Mouse (Mus musculus) ES-Bruce4 (cell line): Measurements from ENCODE around the gene Asb15. TPM values are rescaled to one million over a fixed set of nuclear protein-coding genes. Genes with fewer than 3 reads are reported as not detected.

Experiments used
- H3K27ac ChIP-seq: 2 replicates; pipeline ENCODE4 v1.5.1; 2012; ENCODE audit warnings: low read length, inconsistent platforms; ENCODE audit not compliant: insufficient read depth
- H3K27me3 ChIP-seq: 2 replicates; pipeline ENCODE4 v1.6.1; 2012; ENCODE audit warnings: mild to moderate bottlenecking, low read length, inconsistent platforms; ENCODE audit not compliant: control insufficient read depth, poor library complexity, insufficient read depth, severe bottlenecking
- H3K36me3 ChIP-seq: 2 replicates; pipeline ENCODE4 v1.6.1; 2012; ENCODE audit warnings: inconsistent platforms, mild to moderate bottlenecking, low read length, moderate library complexity; ENCODE audit not compliant: control insufficient read depth, poor library complexity, insufficient read depth, severe bottlenecking
- H3K4me1 ChIP-seq: one replicate; pipeline ENCODE4 v1.8.1; 2011; ENCODE audit warnings: low read length; ENCODE audit not compliant: control insufficient read depth, insufficient read depth
- H3K4me3 ChIP-seq: 2 replicates; pipeline ENCODE4 v1.5.1; 2011; ENCODE audit warnings: low read depth, mild to moderate bottlenecking, low read length
- H3K9ac ChIP-seq: 2 replicates; pipeline ENCODE4 v1.6.1; 2012; ENCODE audit warnings: low read depth, mild to moderate bottlenecking, inconsistent platforms; ENCODE audit not compliant: poor library complexity, severe bottlenecking
- H3K9me3 ChIP-seq: replicated peaks from 2 replicates; pipeline ENCODE4 v1.6.1; 2012; ENCODE audit warnings: mild to moderate bottlenecking, low read length, inconsistent platforms; ENCODE audit not compliant: control insufficient read depth, poor library complexity, insufficient read depth, severe bottlenecking
- CTCF ChIP-seq: IDR thresholded peaks from one replicate; pipeline ENCODE4 v1.8.1; 2011; ENCODE audit warnings: low read depth, low read length
- EP300 ChIP-seq: IDR thresholded peaks from 2 replicates; pipeline ENCODE4 v1.6.1; 2011; ENCODE audit warnings: low read depth, low read length; ENCODE audit not compliant: insufficient read depth
- POLR2A ChIP-seq: IDR thresholded peaks from one replicate; pipeline ENCODE4 v1.8.1; 2011; ENCODE audit warnings: low read length; ENCODE audit not compliant: insufficient read depth
- polyA plus RNA-seq: library from polyadenylated mRNA; stranded (reverse); fragments of >200 nt; gene quantifications from 2 replicates; pipeline ENCODE4 v1.2.4, GENCODE M21; 2011; ENCODE audit warnings: low read depth; ENCODE audit not compliant: missing spikeins, insufficient read depth, insufficient read length

Gene Asb15
- polyA plus RNA-seq, 1 experiment, result not detected

DNA sequence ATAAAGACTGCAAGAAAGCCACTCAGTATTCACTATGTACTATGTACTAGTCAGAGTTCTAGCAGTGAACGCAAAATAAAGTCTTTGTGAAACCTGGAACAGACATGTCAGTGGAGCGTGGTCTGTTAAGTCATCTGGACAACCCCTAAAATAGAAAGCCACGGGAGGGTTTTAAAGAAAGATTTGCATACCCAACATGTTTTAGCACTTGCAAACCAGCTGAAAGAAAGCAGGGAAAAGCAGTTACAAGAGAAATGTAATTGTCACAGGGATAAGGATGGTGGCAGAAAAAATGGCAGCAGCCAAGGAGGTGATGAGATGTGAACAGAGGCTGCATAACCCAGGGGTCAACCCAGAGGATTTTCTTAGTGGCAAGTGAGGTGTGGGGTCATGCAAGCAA lies 2.2 kb upstream of the Asb15 start:
- no peak overlapping the region for H3K9ac ChIP-seq
- H3K4me3 ChIP-seq, result no peak overlapping the region
- no peaks in the 10 kb centered on the region for H3K9me3 ChIP-seq
- TF ChIP-seq EP300, result no peak
- no peak for TF ChIP-seq CTCF
- TF ChIP-seq POLR2A, result no peak
- H3K4me1 ChIP-seq, result no peaks in the 10 kb centered on the region
- no peak overlapping the region for H3K27ac ChIP-seq
- H3K36me3 ChIP-seq, result peaks cover 6% of the 10 kb centered on the region
- no peaks in the 10 kb centered on the region for H3K27me3 ChIP-seq

GRCm38 (mm10) chr6:24527155-24528063 lies 535 bp upstream of the Asb15 start, which contains the start of gene Ndufa5:
Ndufa5 (minus strand) TSS chr6:24528013.
- Histone ChIP-seq H3K4me3 (peak within 1 kb of the TSS; percentile 96), H3K27ac (no peak within 1 kb of the TSS)

GRCm38 (mm10) chr6:24530166-24530565 lies 2.2 kb downstream of the Asb15 start:
- Histone ChIP-seq H3K27me3 (no peaks in the 10 kb centered on the region), H3K4me3 (no peak overlapping the region), H3K9me3 (no peaks in the 10 kb centered on the region), H3K36me3 (no peaks in the 10 kb centered on the region), H3K9ac (no peak overlapping the region), H3K4me1 (no peaks in the 10 kb centered on the region), H3K27ac (no peak overlapping the region)
- TF ChIP-seq POLR2A (no peak), CTCF (no peak), EP300 (no peak)

More at GRCm38 (mm10) chr6:24527155-24528063, 535 bp upstream of the Asb15 start, which contains the start of gene Ndufa5:
- peaks cover 2% of the 10 kb centered on the region for H3K36me3 ChIP-seq
- H3K4me1 ChIP-seq, result no peaks in the 10 kb centered on the region
- no peaks in the 10 kb centered on the region for H3K27me3 ChIP-seq
- TF ChIP-seq CTCF (no peak), EP300 (peak; percentile 40; the same call in 1 of the 2 replicates), POLR2A (peak; percentile 43)
- peak within 1 kb of the TSS; percentile 45 for H3K9ac ChIP-seq
- H3K9me3 ChIP-seq, result no peaks in the 10 kb centered on the region

GRCm38 (mm10) chr6:24530711-24531420 lies 2.9 kb downstream of the Asb15 start:
- H3K9ac ChIP-seq, result no peak overlapping the region
- no peak overlapping the region for H3K4me3 ChIP-seq
- H3K9me3 ChIP-seq, result no peaks in the 10 kb centered on the region
- H3K36me3 ChIP-seq, result no peaks in the 10 kb centered on the region
- no peaks in the 10 kb centered on the region for H3K4me1 ChIP-seq
- no peaks in the 10 kb centered on the region for H3K27me3 ChIP-seq
- no peak overlapping the region for H3K27ac ChIP-seq
- TF ChIP-seq CTCF (no peak), EP300 (no peak), POLR2A (no peak)

DNA sequence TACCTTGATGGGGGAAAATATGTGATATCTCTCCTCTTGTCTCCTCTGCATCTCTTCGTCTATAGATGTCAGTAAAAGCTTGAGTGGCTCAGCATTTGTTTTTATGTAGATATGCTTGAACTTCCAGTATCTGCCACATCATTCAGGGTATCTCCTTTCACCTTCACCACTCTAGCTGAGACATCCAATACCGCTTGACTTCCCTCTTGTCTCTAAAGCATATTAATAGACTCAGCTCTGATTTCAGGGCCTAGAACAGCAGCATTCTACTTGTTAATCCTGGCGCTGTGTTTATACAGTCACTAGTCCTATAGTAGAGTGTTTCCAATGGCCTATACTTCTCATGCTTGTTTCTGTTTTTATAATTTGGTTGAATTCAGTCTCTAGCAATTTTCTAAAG lies 4.9 kb downstream of the Asb15 start:
- no peaks in the 10 kb centered on the region for H3K36me3 ChIP-seq
- no peaks in the 10 kb centered on the region for H3K9me3 ChIP-seq
- no peaks in the 10 kb centered on the region for H3K27me3 ChIP-seq
- no peak overlapping the region for H3K27ac ChIP-seq
- H3K4me3 ChIP-seq, result no peak overlapping the region
- no peak overlapping the region for H3K9ac ChIP-seq
- TF ChIP-seq EP300 (no peak), CTCF (no peak), POLR2A (no peak)
- H3K4me1 ChIP-seq, result no peaks in the 10 kb centered on the region
